Mouse (Mus musculus): ENCODE measurements around the gene Tex29. TPM values are rescaled to one million over a fixed set of nuclear protein-coding genes. Genes with fewer than 3 reads are reported as not detected.

Gene Tex29
- polyA plus RNA-seq, 1 experiment, result not detected

DNA sequence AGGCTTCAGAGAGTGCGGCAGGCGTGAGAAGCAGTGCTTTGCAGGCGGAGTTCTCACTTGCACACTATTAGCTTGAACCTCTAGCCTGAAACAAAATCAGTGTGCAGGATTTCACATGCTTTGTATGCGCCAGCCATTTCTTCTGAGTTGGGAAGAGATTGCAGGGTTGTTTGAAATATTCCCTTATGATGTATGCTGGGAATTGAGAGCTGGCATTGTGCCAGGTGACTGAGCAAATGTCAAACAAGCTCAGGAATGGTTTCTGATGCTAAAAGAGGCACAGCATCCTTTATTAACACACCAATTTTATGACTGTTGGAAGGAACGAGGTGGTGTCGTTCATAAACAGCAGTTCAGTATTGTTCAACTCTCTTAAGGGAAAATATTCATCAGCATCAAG lies 34.0 kb upstream of the Tex29 start:
- WGBS, result 90% methylated on average over 6 of the region's 6 CpGs
- H3K4me3 ChIP-seq (replicated peaks; ENCODE audit: control insufficient read depth, low read depth, low read length), result no peak overlapping the region
- H3K27ac ChIP-seq (ENCODE audit: control insufficient read depth, insufficient read depth, low read depth, low read length, poor library complexity), result no peak overlapping the region
- no peaks in the 10 kb centered on the region for H3K4me1 ChIP-seq (ENCODE audit: control insufficient read depth, insufficient read depth, low read length)
- TF ChIP-seq POLR2A (IDR thresholded peaks at IDR 0.05; ENCODE audit: borderline replicate concordance, control insufficient read depth, low read depth, low read length), result no peak
- TF ChIP-seq CTCF (IDR thresholded peaks at IDR 0.05; ENCODE audit: control insufficient read depth, insufficient read depth, low read length), result no peak

DNA sequence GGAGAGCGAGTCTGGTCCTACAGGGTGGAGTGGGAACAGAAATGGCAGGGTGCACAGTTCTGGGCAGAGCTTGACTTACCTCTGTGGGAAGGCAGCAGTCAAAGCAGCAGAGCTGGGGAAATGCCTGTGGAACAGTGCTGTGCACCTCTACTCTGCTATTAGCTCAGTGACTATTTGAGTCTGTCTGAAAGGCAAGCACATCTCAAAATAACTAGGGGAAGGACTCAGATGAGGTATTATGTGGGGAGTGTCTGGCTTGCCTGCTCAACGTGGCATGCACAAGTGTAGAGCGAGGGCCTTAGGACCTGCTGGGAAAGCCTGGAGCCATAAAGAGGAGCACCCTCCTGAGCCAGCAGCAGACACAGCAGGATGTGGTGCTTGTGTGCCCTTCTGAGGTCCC lies 32.9 kb upstream of the Tex29 start:
- Histone ChIP-seq H3K4me1 (ENCODE audit: control insufficient read depth, insufficient read depth, low read length) (no peaks in the 10 kb centered on the region), H3K4me3 (replicated peaks; ENCODE audit: control insufficient read depth, low read depth, low read length) (no peak overlapping the region), H3K27ac (ENCODE audit: control insufficient read depth, insufficient read depth, low read depth, low read length, poor library complexity) (no peak overlapping the region)
- TF ChIP-seq CTCF (IDR thresholded peaks at IDR 0.05; ENCODE audit: control insufficient read depth, insufficient read depth, low read length) (no peak), POLR2A (IDR thresholded peaks at IDR 0.05; ENCODE audit: borderline replicate concordance, control insufficient read depth, low read depth, low read length) (no peak)
- 95% methylated on average over 3 of the region's 3 CpGs for WGBS

DNA sequence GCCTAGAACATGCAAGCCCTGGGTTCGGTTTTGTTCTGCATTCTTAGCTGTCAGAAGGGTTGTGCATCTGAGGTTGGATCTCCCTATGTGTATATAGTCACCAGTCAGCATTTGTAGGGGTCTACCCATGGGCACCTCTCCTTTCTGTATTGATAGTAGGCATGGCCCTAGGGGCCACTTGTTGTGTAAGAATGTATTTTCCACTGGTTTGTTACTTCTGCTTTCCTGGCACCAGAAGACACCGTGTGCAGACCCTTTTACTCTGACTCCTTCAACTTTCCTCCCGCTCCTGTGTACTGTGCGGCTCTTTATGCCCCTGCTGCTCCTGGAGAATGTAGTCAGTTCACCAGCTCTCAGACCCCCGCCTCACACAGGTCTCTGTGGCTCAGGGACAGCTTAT lies 32.2 kb upstream of the Tex29 start:
- Histone ChIP-seq H3K27ac (ENCODE audit: control insufficient read depth, insufficient read depth, low read depth, low read length, poor library complexity) (no peak overlapping the region), H3K4me3 (replicated peaks; ENCODE audit: control insufficient read depth, low read depth, low read length) (no peak overlapping the region), H3K4me1 (ENCODE audit: control insufficient read depth, insufficient read depth, low read length) (no peaks in the 10 kb centered on the region)
- 70% methylated on average over 5 of the region's 5 CpGs for WGBS
- TF ChIP-seq POLR2A (IDR thresholded peaks at IDR 0.05; ENCODE audit: borderline replicate concordance, control insufficient read depth, low read depth, low read length) (no peak), CTCF (IDR thresholded peaks at IDR 0.05; ENCODE audit: control insufficient read depth, insufficient read depth, low read length) (no peak)

GRCm38 (mm10) chr8:11810426-11810825 lies 29.8 kb upstream of the Tex29 start:
- WGBS, result 90% methylated on average over 5 of the region's 5 CpGs
- Histone ChIP-seq H3K27ac (ENCODE audit: control insufficient read depth, insufficient read depth, low read depth, low read length, poor library complexity) (no peak overlapping the region), H3K4me3 (replicated peaks; ENCODE audit: control insufficient read depth, low read depth, low read length) (no peak overlapping the region), H3K4me1 (ENCODE audit: control insufficient read depth, insufficient read depth, low read length) (no peaks in the 10 kb centered on the region)
- TF ChIP-seq POLR2A (IDR thresholded peaks at IDR 0.05; ENCODE audit: borderline replicate concordance, control insufficient read depth, low read depth, low read length) (no peak), CTCF (IDR thresholded peaks at IDR 0.05; ENCODE audit: control insufficient read depth, insufficient read depth, low read length) (no peak)

GRCm38 (mm10) chr8:11813801-11814200 lies 26.5 kb upstream of the Tex29 start:
- TF ChIP-seq POLR2A (IDR thresholded peaks at IDR 0.05; ENCODE audit: borderline replicate concordance, control insufficient read depth, low read depth, low read length) (no peak), CTCF (IDR thresholded peaks at IDR 0.05; ENCODE audit: control insufficient read depth, insufficient read depth, low read length) (no peak)
- no peaks in the 10 kb centered on the region for H3K4me1 ChIP-seq (ENCODE audit: control insufficient read depth, insufficient read depth, low read length)
- WGBS, result 90% methylated on average over 7 of the region's 7 CpGs
- no peak overlapping the region for H3K4me3 ChIP-seq (replicated peaks; ENCODE audit: control insufficient read depth, low read depth, low read length)
- H3K27ac ChIP-seq (ENCODE audit: control insufficient read depth, insufficient read depth, low read depth, low read length, poor library complexity), result no peak overlapping the region

GRCm38 (mm10) chr8:11815206-11815605 lies 25.1 kb upstream of the Tex29 start:
- Histone ChIP-seq H3K27ac (ENCODE audit: control insufficient read depth, insufficient read depth, low read depth, low read length, poor library complexity) (no peak overlapping the region), H3K4me3 (replicated peaks; ENCODE audit: control insufficient read depth, low read depth, low read length) (no peak overlapping the region), H3K4me1 (ENCODE audit: control insufficient read depth, insufficient read depth, low read length) (no peaks in the 10 kb centered on the region)
- TF ChIP-seq CTCF (IDR thresholded peaks at IDR 0.05; ENCODE audit: control insufficient read depth, insufficient read depth, low read length), result no peak
- TF ChIP-seq POLR2A (IDR thresholded peaks at IDR 0.05; ENCODE audit: borderline replicate concordance, control insufficient read depth, low read depth, low read length), result no peak
- WGBS, result 85% methylated on average over 7 of the region's 7 CpGs

DNA sequence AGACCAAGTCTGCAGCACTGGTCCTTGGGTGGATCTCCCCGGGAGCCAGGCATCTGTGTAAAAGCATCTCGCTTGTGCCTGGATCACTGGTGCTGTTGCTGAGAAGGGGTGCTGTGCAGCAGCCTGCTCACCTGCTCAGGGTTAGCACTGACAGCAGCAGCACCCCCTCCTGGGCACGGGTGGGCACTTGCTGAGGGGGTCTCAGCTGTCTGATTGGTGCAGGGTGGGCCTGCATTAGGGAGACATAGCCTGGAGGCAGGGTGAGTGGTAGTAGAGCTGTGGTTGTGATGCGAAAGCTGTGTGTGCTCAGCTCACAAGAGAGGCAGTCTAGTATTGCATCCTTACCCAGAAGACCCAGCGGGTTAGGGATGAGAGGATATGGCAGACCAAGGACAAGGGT lies 20.1 kb upstream of the Tex29 start:
- H3K4me3 ChIP-seq (replicated peaks; ENCODE audit: control insufficient read depth, low read depth, low read length), result no peak overlapping the region
- no peaks in the 10 kb centered on the region for H3K4me1 ChIP-seq (ENCODE audit: control insufficient read depth, insufficient read depth, low read length)
- TF ChIP-seq POLR2A (IDR thresholded peaks at IDR 0.05; ENCODE audit: borderline replicate concordance, control insufficient read depth, low read depth, low read length), result no peak
- no peak for TF ChIP-seq CTCF (IDR thresholded peaks at IDR 0.05; ENCODE audit: control insufficient read depth, insufficient read depth, low read length)
- 83% methylated on average over 5 of the region's 5 CpGs for WGBS
- no peak overlapping the region for H3K27ac ChIP-seq (ENCODE audit: control insufficient read depth, insufficient read depth, low read depth, low read length, poor library complexity)

- TF ChIP-seq POLR2A (IDR thresholded peaks at IDR 0.05; ENCODE audit: borderline replicate concordance, control insufficient read depth, low read depth, low read length) (no peak), CTCF (IDR thresholded peaks at IDR 0.05; ENCODE audit: control insufficient read depth, insufficient read depth, low read length) (no peak)
- Histone ChIP-seq H3K4me1 (ENCODE audit: control insufficient read depth, insufficient read depth, low read length) (no peaks in the 10 kb centered on the region), H3K27ac (ENCODE audit: control insufficient read depth, insufficient read depth, low read depth, low read length, poor library complexity) (no peak overlapping the region), H3K4me3 (replicated peaks; ENCODE audit: control insufficient read depth, low read depth, low read length) (no peak overlapping the region)
- WGBS, result 89% methylated on average over 5 of the region's 5 CpGs
These were observed 19.7 kb upstream of the Tex29 start for GRCm38 (mm10) chr8:11820568-11820967.
